Mouse (Mus musculus): ENCODE measurements around the gene Ank. TPM values are rescaled to one million over a fixed set of nuclear protein-coding genes. Genes with fewer than 3 reads are reported as not detected.

Ank gene
- polyA plus RNA-seq, 1 experiment from 2014 or later: 18.0 TPM

- Histone ChIP-seq H3K4me2 (ENCODE audit: low read depth, low read length) (no peak overlapping the region), H3K27me3 (replicated peaks; ENCODE audit: control insufficient read depth, insufficient read depth, low read length) (no peaks in the 10 kb centered on the region), H3K4me3 (ENCODE audit: low read depth, low read length) (no peak overlapping the region), H3K36me3 (ENCODE audit: control insufficient read depth, insufficient read depth, low read length) (no peaks in the 10 kb centered on the region), H3K4me1 (ENCODE audit: control insufficient read depth, insufficient read depth, low read length) (peaks cover 6% of the 10 kb centered on the region), H3K27ac (replicated peaks; ENCODE audit: low read depth, low read length) (no peak overlapping the region), H3K9ac (ENCODE audit: low read depth, low read length) (no peak overlapping the region), H3K9me3 (ENCODE audit: control insufficient read depth, low read length) (no peaks in the 10 kb centered on the region)
- 82% methylated on average over 11 of the region's 11 CpGs for WGBS
- ATAC-seq (ENCODE audit: low read depth): no peak
- no peak for DNase-seq (ENCODE audit: low spot score)
Observed at GRCm38 (mm10) chr15:27496596-27497299, 30.3 kb downstream of the Ank start.

- DNase-seq (ENCODE audit: low spot score) (no peak), ATAC-seq (ENCODE audit: low read depth) (0 out of 2 replicates have a peak, but pooled peaks have one; percentile 3)
- Histone ChIP-seq H3K4me3 (ENCODE audit: low read depth, low read length) (no peak overlapping the region), H3K4me2 (ENCODE audit: low read depth, low read length) (no peak overlapping the region), H3K9me3 (ENCODE audit: control insufficient read depth, low read length) (no peaks in the 10 kb centered on the region), H3K4me1 (ENCODE audit: control insufficient read depth, insufficient read depth, low read length) (peaks cover 9% of the 10 kb centered on the region), H3K36me3 (ENCODE audit: control insufficient read depth, insufficient read depth, low read length) (no peaks in the 10 kb centered on the region), H3K27ac (replicated peaks; ENCODE audit: low read depth, low read length) (no peak overlapping the region), H3K27me3 (replicated peaks; ENCODE audit: control insufficient read depth, insufficient read depth, low read length) (no peaks in the 10 kb centered on the region), H3K9ac (ENCODE audit: low read depth, low read length) (no peak overlapping the region)
- WGBS: 66% methylated on average over 7 of the region's 7 CpGs
Observed at GRCm38 (mm10) chr15:27497300-27497997, 31.0 kb downstream of the Ank start.

GRCm38 (mm10) chr15:27498078-27498477, 31.6 kb downstream of the Ank start:
- peaks cover 10% of the 10 kb centered on the region for H3K4me1 ChIP-seq (ENCODE audit: control insufficient read depth, insufficient read depth, low read length)
- WGBS: 84% methylated on average over 5 of the region's 5 CpGs

GRCm38 (mm10) chr15:27500390-27500789, 33.9 kb downstream of the Ank start:
- no peaks in the 10 kb centered on the region for H3K27me3 ChIP-seq (replicated peaks; ENCODE audit: control insufficient read depth, insufficient read depth, low read length)
- DNase-seq (ENCODE audit: low spot score) (no peak), ATAC-seq (ENCODE audit: low read depth) (no peak)
- no peak overlapping the region for H3K4me2 ChIP-seq (ENCODE audit: low read depth, low read length)
- WGBS: 59% methylated on average over 15 of the region's 15 CpGs
- no peak overlapping the region for H3K27ac ChIP-seq (replicated peaks; ENCODE audit: low read depth, low read length)
- H3K36me3 ChIP-seq (ENCODE audit: control insufficient read depth, insufficient read depth, low read length): no peaks in the 10 kb centered on the region
- no peak overlapping the region for H3K4me3 ChIP-seq (ENCODE audit: low read depth, low read length)
- peaks cover 10% of the 10 kb centered on the region for H3K4me1 ChIP-seq (ENCODE audit: control insufficient read depth, insufficient read depth, low read length)
- no peaks in the 10 kb centered on the region for H3K9me3 ChIP-seq (ENCODE audit: control insufficient read depth, low read length)
- no peak overlapping the region for H3K9ac ChIP-seq (ENCODE audit: low read depth, low read length)

More at GRCm38 (mm10) chr15:27498078-27498477, 31.6 kb downstream of the Ank start:
- DNase-seq (ENCODE audit: low spot score): peak; percentile 56
- no peak overlapping the region for H3K4me3 ChIP-seq (ENCODE audit: low read depth, low read length)
- no peaks in the 10 kb centered on the region for H3K9me3 ChIP-seq (ENCODE audit: control insufficient read depth, low read length)
- no peak overlapping the region for H3K4me2 ChIP-seq (ENCODE audit: low read depth, low read length)
- H3K27me3 ChIP-seq (replicated peaks; ENCODE audit: control insufficient read depth, insufficient read depth, low read length): no peaks in the 10 kb centered on the region
- peak; percentile 48; the same call in 1 of the 2 replicates for ATAC-seq (ENCODE audit: low read depth)
- H3K36me3 ChIP-seq (ENCODE audit: control insufficient read depth, insufficient read depth, low read length): no peaks in the 10 kb centered on the region
- H3K27ac ChIP-seq (replicated peaks; ENCODE audit: low read depth, low read length): no peak overlapping the region
- H3K9ac ChIP-seq (ENCODE audit: low read depth, low read length): no peak overlapping the region

- Histone ChIP-seq H3K27ac (replicated peaks; ENCODE audit: low read depth, low read length) (no peak overlapping the region), H3K27me3 (replicated peaks; ENCODE audit: control insufficient read depth, insufficient read depth, low read length) (no peaks in the 10 kb centered on the region), H3K4me1 (ENCODE audit: control insufficient read depth, insufficient read depth, low read length) (peaks cover 9% of the 10 kb centered on the region; the same call in 1 of the 2 replicates), H3K36me3 (ENCODE audit: control insufficient read depth, insufficient read depth, low read length) (no peaks in the 10 kb centered on the region), H3K9me3 (ENCODE audit: control insufficient read depth, low read length) (no peaks in the 10 kb centered on the region), H3K9ac (ENCODE audit: low read depth, low read length) (no peak overlapping the region), H3K4me2 (ENCODE audit: low read depth, low read length) (no peak overlapping the region), H3K4me3 (ENCODE audit: low read depth, low read length) (no peak overlapping the region)
- 85% methylated on average over 13 of the region's 13 CpGs for WGBS
- DNase-seq (ENCODE audit: low spot score) (no peak), ATAC-seq (ENCODE audit: low read depth) (no peak)
Observed at GRCm38 (mm10) chr15:27502338-27502737, 35.9 kb downstream of the Ank start.

- Histone ChIP-seq H3K4me1 (ENCODE audit: control insufficient read depth, insufficient read depth, low read length) (peaks cover 9% of the 10 kb centered on the region; the same call in 1 of the 2 replicates), H3K9me3 (ENCODE audit: control insufficient read depth, low read length) (no peaks in the 10 kb centered on the region), H3K9ac (ENCODE audit: low read depth, low read length) (no peak overlapping the region), H3K4me3 (ENCODE audit: low read depth, low read length) (no peak overlapping the region), H3K27me3 (replicated peaks; ENCODE audit: control insufficient read depth, insufficient read depth, low read length) (no peaks in the 10 kb centered on the region), H3K4me2 (ENCODE audit: low read depth, low read length) (no peak overlapping the region), H3K36me3 (ENCODE audit: control insufficient read depth, insufficient read depth, low read length) (no peaks in the 10 kb centered on the region), H3K27ac (replicated peaks; ENCODE audit: low read depth, low read length) (no peak overlapping the region)
- 77% methylated on average over 9 of the region's 9 CpGs for WGBS
- DNase-seq (ENCODE audit: low spot score) (no peak), ATAC-seq (ENCODE audit: low read depth) (no peak)
Observed at GRCm38 (mm10) chr15:27503221-27503620, 36.7 kb downstream of the Ank start.

- Histone ChIP-seq H3K27ac (replicated peaks; ENCODE audit: low read depth, low read length) (no peak overlapping the region), H3K9me3 (ENCODE audit: control insufficient read depth, low read length) (no peaks in the 10 kb centered on the region), H3K4me3 (ENCODE audit: low read depth, low read length) (no peak overlapping the region), H3K36me3 (ENCODE audit: control insufficient read depth, insufficient read depth, low read length) (no peaks in the 10 kb centered on the region), H3K4me1 (ENCODE audit: control insufficient read depth, insufficient read depth, low read length) (peaks cover 9% of the 10 kb centered on the region; the same call in 1 of the 2 replicates), H3K9ac (ENCODE audit: low read depth, low read length) (no peak overlapping the region), H3K4me2 (ENCODE audit: low read depth, low read length) (no peak overlapping the region), H3K27me3 (replicated peaks; ENCODE audit: control insufficient read depth, insufficient read depth, low read length) (no peaks in the 10 kb centered on the region)
- 72% methylated on average over 20 of the region's 20 CpGs for WGBS
- DNase-seq (ENCODE audit: low spot score) (no peak), ATAC-seq (ENCODE audit: low read depth) (no peak)
Observed at GRCm38 (mm10) chr15:27503801-27504730, 37.6 kb downstream of the Ank start.

- Histone ChIP-seq H3K9ac (ENCODE audit: low read depth, low read length) (no peak overlapping the region), H3K9me3 (ENCODE audit: control insufficient read depth, low read length) (no peaks in the 10 kb centered on the region), H3K4me3 (ENCODE audit: low read depth, low read length) (no peak overlapping the region), H3K4me2 (ENCODE audit: low read depth, low read length) (no peak overlapping the region), H3K4me1 (ENCODE audit: control insufficient read depth, insufficient read depth, low read length) (peaks cover 9% of the 10 kb centered on the region; the same call in 1 of the 2 replicates), H3K27ac (replicated peaks; ENCODE audit: low read depth, low read length) (no peak overlapping the region), H3K27me3 (replicated peaks; ENCODE audit: control insufficient read depth, insufficient read depth, low read length) (no peaks in the 10 kb centered on the region), H3K36me3 (ENCODE audit: control insufficient read depth, insufficient read depth, low read length) (no peaks in the 10 kb centered on the region)
- ATAC-seq (ENCODE audit: low read depth): no peak
- WGBS: 36% methylated on average over 5 of the region's 5 CpGs
- no peak for DNase-seq (ENCODE audit: low spot score)
Observed at GRCm38 (mm10) chr15:27506127-27506886, 39.8 kb downstream of the Ank start.
